Mouse (Mus musculus): ENCODE results near the gene Atp5b. TPM values are rescaled to one million over a fixed set of nuclear protein-coding genes. Genes with fewer than 3 reads are reported as not detected.

Atp5b gene
- polyA plus RNA-seq, 1 experiment from 2014 or later: 2,318 TPM

DNA sequence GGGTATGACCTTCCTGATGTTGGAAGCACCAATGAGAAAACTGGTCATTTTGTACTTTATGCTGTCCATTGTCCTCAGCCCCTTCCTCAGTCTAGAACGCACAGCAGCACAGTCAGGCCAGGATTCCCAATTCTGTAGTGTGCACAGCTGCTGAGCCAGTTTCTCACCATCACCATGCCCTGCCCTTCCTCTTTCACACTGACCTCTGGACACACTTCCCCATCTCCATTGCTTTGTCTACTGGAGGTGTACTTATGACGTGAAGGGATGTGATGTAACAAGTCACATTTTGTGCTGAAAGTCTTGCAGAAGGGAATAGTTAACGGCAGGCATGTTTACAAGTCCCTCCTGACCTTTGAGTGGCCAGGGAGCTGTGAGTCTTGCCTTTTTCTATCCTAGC is 48.2 kb downstream of the Atp5b start:
- no peak overlapping the region for H3K4me2 ChIP-seq (ENCODE audit: low read length)
- DNase-seq (ENCODE audit: low spot score) (no peak), ATAC-seq (no peak)
- 85% methylated on average over 3 of the region's 3 CpGs for WGBS
- no peak overlapping the region for H3K4me3 ChIP-seq (ENCODE audit: low read depth, low read length)
- no peaks in the 10 kb centered on the region for H3K9me3 ChIP-seq (replicated peaks; ENCODE audit: control insufficient read depth, low read length)
- H3K27me3 ChIP-seq (replicated peaks; ENCODE audit: control insufficient read depth, insufficient read depth, low read length): no peaks in the 10 kb centered on the region
- H3K4me1 ChIP-seq (ENCODE audit: control insufficient read depth, insufficient read depth, low read length): no peaks in the 10 kb centered on the region
- H3K27ac ChIP-seq (ENCODE audit: low read depth, low read length): no peak overlapping the region
- H3K36me3 ChIP-seq (ENCODE audit: control insufficient read depth, insufficient read depth, low read length): peaks cover 44% of the 10 kb centered on the region
- no peak overlapping the region for H3K9ac ChIP-seq (ENCODE audit: low read length)

DNA sequence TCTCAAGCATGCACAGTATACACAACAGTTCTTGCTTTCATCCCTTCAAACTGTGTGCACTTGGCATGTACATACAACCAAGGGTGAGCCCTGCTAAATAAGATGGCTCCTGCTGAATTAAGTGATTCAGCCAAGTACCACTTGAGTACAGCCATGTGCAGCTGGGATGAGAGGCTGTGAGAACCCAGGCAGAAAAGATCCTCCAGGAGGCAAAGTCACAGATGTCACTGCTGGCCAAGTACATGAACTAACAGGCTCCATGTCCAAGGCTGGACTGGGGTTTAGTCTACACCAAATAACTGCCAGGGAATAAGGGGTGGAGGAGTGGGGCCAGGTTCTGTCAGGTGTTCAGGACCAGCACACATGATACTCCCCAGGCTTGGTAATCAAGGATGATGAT is 48.7 kb downstream of the Atp5b start:
- Histone ChIP-seq H3K4me2 (ENCODE audit: low read length) (no peak overlapping the region), H3K27me3 (replicated peaks; ENCODE audit: control insufficient read depth, insufficient read depth, low read length) (no peaks in the 10 kb centered on the region), H3K27ac (ENCODE audit: low read depth, low read length) (no peak overlapping the region), H3K4me1 (ENCODE audit: control insufficient read depth, insufficient read depth, low read length) (no peaks in the 10 kb centered on the region), H3K36me3 (ENCODE audit: control insufficient read depth, insufficient read depth, low read length) (peaks cover 39% of the 10 kb centered on the region), H3K4me3 (ENCODE audit: low read depth, low read length) (no peak overlapping the region), H3K9me3 (replicated peaks; ENCODE audit: control insufficient read depth, low read length) (no peaks in the 10 kb centered on the region), H3K9ac (ENCODE audit: low read length) (no peak overlapping the region)
- no peak for ATAC-seq
- no peak for DNase-seq (ENCODE audit: low spot score)

- Histone ChIP-seq H3K4me1 (ENCODE audit: control insufficient read depth, insufficient read depth, low read length) (no peaks in the 10 kb centered on the region), H3K27me3 (replicated peaks; ENCODE audit: control insufficient read depth, insufficient read depth, low read length) (no peaks in the 10 kb centered on the region), H3K36me3 (ENCODE audit: control insufficient read depth, insufficient read depth, low read length) (peaks cover 24% of the 10 kb centered on the region; the same call in 1 of the 2 replicates), H3K4me2 (ENCODE audit: low read length) (no peak overlapping the region), H3K9ac (ENCODE audit: low read length) (no peak overlapping the region), H3K4me3 (ENCODE audit: low read depth, low read length) (no peak overlapping the region), H3K27ac (ENCODE audit: low read depth, low read length) (peak overlapping the region; percentile 9; the same call in 1 of the 2 replicates), H3K9me3 (replicated peaks; ENCODE audit: control insufficient read depth, low read length) (no peaks in the 10 kb centered on the region)
- WGBS: 47% methylated on average over 13 of the region's 13 CpGs
- peak; percentile 5 for DNase-seq (ENCODE audit: low spot score)
- no peak for ATAC-seq
Observed at GRCm38 (mm10) chr10:128133650-128134332, 50.7 kb downstream of the Atp5b start.

DNA sequence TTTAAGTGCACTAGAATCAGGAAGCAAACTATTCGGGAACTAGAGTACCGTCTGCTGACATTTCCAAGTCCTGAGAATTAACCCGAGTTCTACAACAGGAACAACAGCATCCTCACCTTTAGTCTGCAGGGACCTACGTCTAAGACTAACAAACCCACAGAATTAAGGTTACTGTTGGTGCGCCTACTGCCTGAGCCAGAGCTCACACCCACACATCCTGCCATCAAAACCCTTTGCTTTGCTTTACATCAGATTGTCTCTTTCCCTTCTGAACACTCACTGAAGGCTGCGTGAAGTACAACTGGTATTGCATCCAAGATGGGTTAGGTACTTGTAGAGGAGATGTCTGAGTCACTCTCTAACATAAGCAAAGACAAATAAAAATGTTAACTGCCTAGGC is 52.3 kb downstream of the Atp5b start:
- H3K27ac ChIP-seq (ENCODE audit: low read depth, low read length): no peak overlapping the region
- DNase-seq (ENCODE audit: low spot score) (no peak), ATAC-seq (no peak)
- no peaks in the 10 kb centered on the region for H3K27me3 ChIP-seq (replicated peaks; ENCODE audit: control insufficient read depth, insufficient read depth, low read length)
- H3K4me3 ChIP-seq (ENCODE audit: low read depth, low read length): no peak overlapping the region
- no peaks in the 10 kb centered on the region for H3K4me1 ChIP-seq (ENCODE audit: control insufficient read depth, insufficient read depth, low read length)
- no peak overlapping the region for H3K9ac ChIP-seq (ENCODE audit: low read length)
- 89% methylated on average over 6 of the region's 6 CpGs for WGBS
- no peaks in the 10 kb centered on the region for H3K9me3 ChIP-seq (replicated peaks; ENCODE audit: control insufficient read depth, low read length)
- peaks cover 11% of the 10 kb centered on the region; the same call in 1 of the 2 replicates for H3K36me3 ChIP-seq (ENCODE audit: control insufficient read depth, insufficient read depth, low read length)
- H3K4me2 ChIP-seq (ENCODE audit: low read length): no peak overlapping the region

MicroRNAs encoded within 50 kb of the gene (microRNA counts, 519-probe panel; counts per million panel counts)
- microRNA mmu-miR-677: not detected

Small RNA genes within 50 kb of the gene (microRNA-seq; reads per million reads assigned to microRNA genes)
- gene Mir677: 16.3 reads per million, percentile 37 among the genes with 10 or more reads in this experiment

Other genes with a start within 250 kb of the Atp5b start
- not detected in 2 replicates for gene Rdh19, start 233.3 kb upstream of the Atp5b start, polyA plus RNA-seq (2014; fragmentation: Nextera tagmentation; extraction: Ambion mirVana)
- gene Rdh16f2, start 216.8 kb upstream of the Atp5b start, polyA plus RNA-seq (2014; fragmentation: Nextera tagmentation; extraction: Ambion mirVana): not detected in 2 replicates
- not detected in 2 replicates for gene Rdh7, start 194.5 kb upstream of the Atp5b start, polyA plus RNA-seq (2014; fragmentation: Nextera tagmentation; extraction: Ambion mirVana)
- gene Sdr9c7, start 184.8 kb upstream of the Atp5b start, polyA plus RNA-seq (2014; fragmentation: Nextera tagmentation; extraction: Ambion mirVana): not detected in 2 replicates
- not detected in 2 replicates for gene Hsd17b6, start 75.7 kb upstream of the Atp5b start, polyA plus RNA-seq (2014; fragmentation: Nextera tagmentation; extraction: Ambion mirVana)
- 66.3 and 71.6 TPM in 2 replicates for gene Prim1, start 68.1 kb upstream of the Atp5b start, polyA plus RNA-seq (2014; fragmentation: Nextera tagmentation; extraction: Ambion mirVana)
- 731 and 771 TPM in 2 replicates for gene Naca, start 47.7 kb upstream of the Atp5b start, polyA plus RNA-seq (2014; fragmentation: Nextera tagmentation; extraction: Ambion mirVana)
- 426 and 447 TPM in 2 replicates for gene Ptges3, start 24.3 kb upstream of the Atp5b start, polyA plus RNA-seq (2014; fragmentation: Nextera tagmentation; extraction: Ambion mirVana)
- gene Baz2a, start 8.3 kb downstream of the Atp5b start, polyA plus RNA-seq (2014; fragmentation: Nextera tagmentation; extraction: Ambion mirVana): 13.6 and 16.7 TPM in 2 replicates
- 7.4 and 9.6 TPM in 2 replicates for gene Rbms2, start 97.0 kb downstream of the Atp5b start, polyA plus RNA-seq (2014; fragmentation: Nextera tagmentation; extraction: Ambion mirVana)
- 0.32 and 0.95 TPM in 2 replicates for gene Gls2, start 111.2 kb downstream of the Atp5b start, polyA plus RNA-seq (2014; fragmentation: Nextera tagmentation; extraction: Ambion mirVana)
- 22.8 and 23.8 TPM in 2 replicates for gene Spryd4, start 128.5 kb downstream of the Atp5b start, polyA plus RNA-seq (2014; fragmentation: Nextera tagmentation; extraction: Ambion mirVana)
- gene Mip, start 142.6 kb downstream of the Atp5b start, polyA plus RNA-seq (2014; fragmentation: Nextera tagmentation; extraction: Ambion mirVana): 0.19 and 0.22 TPM in 2 replicates
- 27.2 and 28.3 TPM in 2 replicates for gene Timeless, start 148.8 kb downstream of the Atp5b start, polyA plus RNA-seq (2014; fragmentation: Nextera tagmentation; extraction: Ambion mirVana)
- 0.30 TPM in 1 of 2 replicates, not detected in the other for gene Apon, start 170.8 kb downstream of the Atp5b start, polyA plus RNA-seq (2014; fragmentation: Nextera tagmentation; extraction: Ambion mirVana)
- not detected in 2 replicates for gene Apof, start 185.4 kb downstream of the Atp5b start, polyA plus RNA-seq (2014; fragmentation: Nextera tagmentation; extraction: Ambion mirVana)
- gene Stat2, start 187.3 kb downstream of the Atp5b start, polyA plus RNA-seq (2014; fragmentation: Nextera tagmentation; extraction: Ambion mirVana): 11.6 and 17.4 TPM in 2 replicates
- gene Il23a, start 215.5 kb downstream of the Atp5b start, polyA plus RNA-seq (2014; fragmentation: Nextera tagmentation; extraction: Ambion mirVana): not detected in 2 replicates
- 21.4 and 23.2 TPM in 2 replicates for gene Pan2, start 220.1 kb downstream of the Atp5b start, polyA plus RNA-seq (2014; fragmentation: Nextera tagmentation; extraction: Ambion mirVana)
- gene Cnpy2, start 239.2 kb downstream of the Atp5b start, polyA plus RNA-seq (2014; fragmentation: Nextera tagmentation; extraction: Ambion mirVana): 231 and 256 TPM in 2 replicates

Measured in forebrain, embryonic 14.5 days (tissue).